Mouse (Mus musculus) liver, postnatal 0 days (tissue): Measurements from ENCODE around the gene Prm3.

Experiments
- CTCF ChIP-seq: sonication (generic); IDR thresholded peaks from 2 replicates; pipeline ENCODE4 v1.5.1; 2016; ENCODE audit warnings: antibody characterized with exemption, low read depth
- EP300 ChIP-seq: IDR thresholded peaks from 2 replicates; pipeline ENCODE4 v1.6.1; 2016; ENCODE audit warnings: antibody characterized with exemption, low read depth, mild to moderate bottlenecking

DNA sequence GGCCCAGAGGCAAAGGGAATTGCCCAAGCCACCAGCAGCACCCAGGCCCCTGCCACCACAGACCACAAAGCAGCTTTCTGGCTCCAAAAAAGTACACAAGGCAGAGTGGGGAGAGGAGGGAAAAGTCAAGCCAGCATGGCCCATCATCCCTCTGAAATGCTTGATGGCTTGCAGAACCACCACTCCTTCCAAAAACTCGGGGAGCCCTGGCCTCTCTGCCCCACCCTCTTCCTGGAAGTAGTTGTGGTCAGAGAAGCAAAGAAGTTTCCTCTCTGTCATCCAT lies 7.6 kb downstream of the Prm3 start:
- TF ChIP-seq EP300 (no peak), CTCF (no peak)
